Mouse (Mus musculus): Measurements from ENCODE around the gene Gcnt3. TPM values are rescaled to one million over a fixed set of nuclear protein-coding genes. Genes with fewer than 3 reads are reported as not detected.
A peak's percentile ranks its signal among the peaks of the same experiment; 100 is the strongest.

Gcnt3 gene
- polyA plus RNA-seq (2015; fragmentation: Nextera tagmentation; extraction: Ambion mirVana): 16.9 and 28.7 TPM in 2 replicates

DNA sequence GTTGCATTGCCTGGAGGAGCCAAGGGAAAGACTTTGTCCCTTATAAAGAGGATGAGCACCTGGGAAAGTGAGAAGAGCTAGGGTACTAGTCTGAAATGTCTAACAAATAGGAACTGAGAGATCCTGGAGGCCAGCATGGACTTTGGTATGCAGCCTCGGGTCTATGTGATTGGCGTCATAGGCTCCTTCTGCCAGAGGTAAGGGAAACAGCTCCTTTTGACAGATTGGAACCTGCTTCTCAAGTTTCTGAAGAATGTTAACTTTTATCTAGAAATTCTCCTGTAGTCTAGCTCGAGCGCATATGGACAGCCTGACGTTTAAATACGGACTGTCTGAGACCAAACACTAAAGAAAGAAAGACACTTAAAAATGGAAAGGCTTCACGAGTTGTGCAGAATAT lies at the start of gene Gcnt3:
Gene Gcnt3 (minus strand): TSS at position 101 of the 400 bp plus-strand sequence.
- no peak for ATAC-seq (ENCODE audit: insufficient read depth, low FRiP score)
- no peaks in the 10 kb centered on the region for H3K27me3 ChIP-seq (ENCODE audit: control insufficient read depth, insufficient read depth, low read length)
- no peaks in the 10 kb centered on the region for H3K9me3 ChIP-seq (replicated peaks; ENCODE audit: control insufficient read depth, low read length)
- H3K9ac ChIP-seq (ENCODE audit: low read length): no peak within 1 kb of the TSS
- H3K36me3 ChIP-seq (ENCODE audit: control insufficient read depth, insufficient read depth, low read length): no peaks in the 10 kb centered on the region
- H3K4me3 ChIP-seq (replicated peaks; ENCODE audit: low read length): no peak within 1 kb of the TSS
- H3K4me1 ChIP-seq (ENCODE audit: control insufficient read depth, insufficient read depth, low read length): no peaks in the 10 kb centered on the region
- peak within 1 kb of the TSS; percentile 57 for H3K27ac ChIP-seq (ENCODE audit: low read length)
- WGBS: 57% methylated on average over 7 of the region's 7 CpGs
- H3K4me2 ChIP-seq (ENCODE audit: low read depth, low read length): no peak within 1 kb of the TSS

DNA sequence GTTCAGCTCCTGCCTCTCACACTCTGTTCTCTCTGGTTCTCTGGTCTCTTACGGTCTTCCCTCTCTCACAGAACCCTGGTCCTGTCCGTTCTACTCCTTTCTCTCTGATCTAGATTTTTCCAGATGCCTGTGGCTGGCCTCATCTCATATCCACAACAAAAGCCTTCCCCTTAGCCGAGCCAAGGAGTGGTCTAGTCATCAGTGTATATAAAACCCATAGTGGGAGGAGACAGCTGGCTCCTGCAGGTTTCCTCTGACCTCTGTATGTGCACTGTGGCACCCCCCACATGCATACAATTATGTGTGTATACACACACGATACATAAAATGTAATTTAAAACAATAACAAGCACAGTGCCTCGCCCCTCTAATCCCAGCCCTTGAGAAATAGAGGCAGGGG lies 49.5 kb upstream of the Gcnt3 start:
- H3K4me2 ChIP-seq (ENCODE audit: low read depth, low read length): no peak overlapping the region
- H3K27me3 ChIP-seq (ENCODE audit: control insufficient read depth, insufficient read depth, low read length): no peaks in the 10 kb centered on the region
- H3K36me3 ChIP-seq (ENCODE audit: control insufficient read depth, insufficient read depth, low read length): no peaks in the 10 kb centered on the region
- H3K9ac ChIP-seq (ENCODE audit: low read length): no peak overlapping the region
- no peak for ATAC-seq (ENCODE audit: insufficient read depth, low FRiP score)
- no peak overlapping the region for H3K27ac ChIP-seq (ENCODE audit: low read length)
- no peaks in the 10 kb centered on the region for H3K9me3 ChIP-seq (replicated peaks; ENCODE audit: control insufficient read depth, low read length)
- peaks cover 10% of the 10 kb centered on the region for H3K4me1 ChIP-seq (ENCODE audit: control insufficient read depth, insufficient read depth, low read length)
- no peak overlapping the region for H3K4me3 ChIP-seq (replicated peaks; ENCODE audit: low read length)
- 60% methylated on average over 5 of the region's 5 CpGs for WGBS

DNA sequence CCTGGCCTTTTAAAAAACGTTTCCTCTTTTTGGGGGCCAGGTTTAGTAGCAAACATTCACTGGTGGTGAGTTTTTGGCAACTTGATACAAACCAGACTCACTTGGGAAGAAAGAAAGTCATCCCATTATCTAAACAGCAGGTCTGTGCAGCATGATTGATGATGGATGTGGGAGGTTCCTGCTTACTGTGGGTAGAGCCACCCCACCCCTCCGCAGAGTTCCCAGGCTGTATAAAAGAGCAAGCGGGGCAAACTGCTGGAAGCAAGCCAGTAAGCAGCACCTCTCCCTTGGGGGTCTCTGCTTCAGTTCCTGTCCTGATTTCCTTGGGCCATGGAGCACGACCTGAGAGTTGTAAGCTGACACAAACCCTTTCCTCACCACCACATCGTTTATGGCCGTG lies 48.2 kb upstream of the Gcnt3 start:
- Histone ChIP-seq H3K9ac (ENCODE audit: low read length) (no peak overlapping the region), H3K27me3 (ENCODE audit: control insufficient read depth, insufficient read depth, low read length) (no peaks in the 10 kb centered on the region), H3K4me2 (ENCODE audit: low read depth, low read length) (no peak overlapping the region), H3K36me3 (ENCODE audit: control insufficient read depth, insufficient read depth, low read length) (no peaks in the 10 kb centered on the region), H3K9me3 (replicated peaks; ENCODE audit: control insufficient read depth, low read length) (no peaks in the 10 kb centered on the region), H3K4me3 (replicated peaks; ENCODE audit: low read length) (no peak overlapping the region), H3K27ac (ENCODE audit: low read length) (no peak overlapping the region), H3K4me1 (ENCODE audit: control insufficient read depth, insufficient read depth, low read length) (peaks cover 10% of the 10 kb centered on the region)
- WGBS: 13% methylated on average over 6 of the region's 6 CpGs
- no peak for ATAC-seq (ENCODE audit: insufficient read depth, low FRiP score)

DNA sequence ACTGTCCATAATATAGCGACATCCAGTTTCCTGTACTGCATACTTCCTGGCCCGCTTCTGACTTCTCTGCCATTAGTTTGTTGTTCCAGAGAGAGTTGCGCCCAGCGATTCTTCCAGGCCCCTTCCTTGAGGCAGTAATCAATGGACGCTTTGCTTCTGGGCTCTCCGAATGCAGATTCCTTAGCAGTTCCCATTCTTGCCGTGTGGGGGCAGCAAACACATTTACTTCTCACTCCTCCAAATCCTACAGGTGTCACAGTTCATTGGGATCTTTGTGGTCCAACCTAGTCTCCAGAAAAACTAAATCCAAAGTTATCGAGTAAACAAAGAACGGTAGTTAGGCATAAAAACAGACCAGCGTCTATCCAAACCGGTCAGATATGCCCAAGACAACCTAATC lies 46.2 kb upstream of the Gcnt3 start:
- Histone ChIP-seq H3K9ac (ENCODE audit: low read length) (no peak overlapping the region), H3K4me1 (ENCODE audit: control insufficient read depth, insufficient read depth, low read length) (peaks cover 10% of the 10 kb centered on the region), H3K4me2 (ENCODE audit: low read depth, low read length) (no peak overlapping the region), H3K9me3 (replicated peaks; ENCODE audit: control insufficient read depth, low read length) (no peaks in the 10 kb centered on the region), H3K27me3 (ENCODE audit: control insufficient read depth, insufficient read depth, low read length) (no peaks in the 10 kb centered on the region), H3K4me3 (replicated peaks; ENCODE audit: low read length) (no peak overlapping the region), H3K36me3 (ENCODE audit: control insufficient read depth, insufficient read depth, low read length) (no peaks in the 10 kb centered on the region), H3K27ac (ENCODE audit: low read length) (no peak overlapping the region)
- no peak for ATAC-seq (ENCODE audit: insufficient read depth, low FRiP score)
- 64% methylated on average over 11 of the region's 11 CpGs for WGBS

DNA sequence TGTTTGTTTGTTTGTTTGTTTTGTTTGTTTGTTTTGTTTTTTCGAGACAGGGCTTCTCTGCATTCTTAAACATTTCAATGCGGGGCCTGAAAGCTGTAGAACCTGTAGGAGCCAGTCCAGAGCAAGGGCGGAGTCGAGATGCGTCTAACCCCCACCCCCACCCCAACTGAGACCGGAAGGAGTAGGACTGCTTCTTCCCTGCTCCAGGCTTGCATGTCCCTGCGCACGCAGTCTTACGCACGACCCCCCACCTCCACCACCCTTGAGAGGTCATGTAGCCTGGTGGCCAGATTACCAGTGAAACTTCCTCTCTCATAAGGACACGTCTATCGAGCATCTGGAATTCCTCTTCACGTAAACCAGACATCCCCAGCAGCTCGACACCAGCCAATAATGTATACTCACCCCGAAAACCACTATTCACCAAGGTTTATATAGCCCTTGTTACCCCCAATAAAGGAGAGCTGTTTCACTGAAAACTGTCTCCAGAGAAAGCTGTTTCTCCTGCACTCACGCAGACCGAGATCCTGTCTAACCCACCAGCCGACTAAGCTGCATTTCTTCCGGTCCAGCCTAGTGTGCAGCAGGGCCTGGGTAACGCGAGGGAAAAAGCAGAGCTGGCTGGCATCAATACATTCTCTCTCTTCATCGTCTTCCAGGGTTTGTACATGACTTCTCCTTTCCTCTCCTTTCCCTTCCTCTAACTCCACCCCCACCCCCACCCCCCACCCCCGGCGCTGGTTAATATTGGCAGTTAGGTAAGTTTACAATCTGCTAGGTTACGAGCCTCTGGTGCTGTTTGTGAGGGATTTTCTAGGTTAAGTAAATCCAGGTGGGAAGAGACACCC lies 44.7 kb upstream of the Gcnt3 start:
- peaks cover 5% of the 10 kb centered on the region; the same call in 1 of the 2 replicates for H3K4me1 ChIP-seq (ENCODE audit: control insufficient read depth, insufficient read depth, low read length)
- no peak overlapping the region for H3K27ac ChIP-seq (ENCODE audit: low read length)
- 52% methylated on average over 25 of the region's 25 CpGs for WGBS
- no peak; the same call in 1 of the 2 replicates for ATAC-seq (ENCODE audit: insufficient read depth, low FRiP score)
- H3K36me3 ChIP-seq (ENCODE audit: control insufficient read depth, insufficient read depth, low read length): no peaks in the 10 kb centered on the region
- no peak overlapping the region for H3K9ac ChIP-seq (ENCODE audit: low read length)
- no peaks in the 10 kb centered on the region for H3K9me3 ChIP-seq (replicated peaks; ENCODE audit: control insufficient read depth, low read length)
- H3K4me2 ChIP-seq (ENCODE audit: low read depth, low read length): no peak overlapping the region; the same call in 1 of the 2 replicates
- no peak overlapping the region for H3K4me3 ChIP-seq (replicated peaks; ENCODE audit: low read length)
- H3K27me3 ChIP-seq (ENCODE audit: control insufficient read depth, insufficient read depth, low read length): no peaks in the 10 kb centered on the region

DNA sequence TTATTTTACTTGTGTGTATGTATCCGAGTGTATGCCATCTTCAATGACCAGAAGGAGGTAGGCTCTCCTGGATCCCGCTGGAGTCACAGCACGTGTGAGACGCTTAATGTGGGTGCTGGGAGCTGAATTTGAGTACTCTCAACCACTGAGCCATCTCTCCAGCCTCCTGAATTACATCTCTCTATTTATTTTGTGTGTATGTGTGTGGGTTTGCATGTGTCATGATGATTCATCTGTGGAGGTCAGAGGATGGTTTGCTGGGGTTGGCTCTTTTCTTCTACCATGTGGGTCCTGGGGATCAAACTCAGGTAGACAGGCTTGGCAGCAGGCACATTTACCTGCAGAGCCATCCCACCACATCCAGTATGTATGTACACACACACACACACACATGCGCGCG lies 43.9 kb upstream of the Gcnt3 start:
- H3K9ac ChIP-seq (ENCODE audit: low read length): no peak overlapping the region
- no peaks in the 10 kb centered on the region for H3K36me3 ChIP-seq (ENCODE audit: control insufficient read depth, insufficient read depth, low read length)
- no peaks in the 10 kb centered on the region for H3K9me3 ChIP-seq (replicated peaks; ENCODE audit: control insufficient read depth, low read length)
- H3K4me3 ChIP-seq (replicated peaks; ENCODE audit: low read length): no peak overlapping the region
- ATAC-seq (ENCODE audit: insufficient read depth, low FRiP score): no peak
- no peaks in the 10 kb centered on the region for H3K27me3 ChIP-seq (ENCODE audit: control insufficient read depth, insufficient read depth, low read length)
- 90% methylated on average over 7 of the region's 7 CpGs for WGBS
- no peak overlapping the region for H3K27ac ChIP-seq (ENCODE audit: low read length)
- no peak overlapping the region for H3K4me2 ChIP-seq (ENCODE audit: low read depth, low read length)
- H3K4me1 ChIP-seq (ENCODE audit: control insufficient read depth, insufficient read depth, low read length): peaks cover 5% of the 10 kb centered on the region; the same call in 1 of the 2 replicates

DNA sequence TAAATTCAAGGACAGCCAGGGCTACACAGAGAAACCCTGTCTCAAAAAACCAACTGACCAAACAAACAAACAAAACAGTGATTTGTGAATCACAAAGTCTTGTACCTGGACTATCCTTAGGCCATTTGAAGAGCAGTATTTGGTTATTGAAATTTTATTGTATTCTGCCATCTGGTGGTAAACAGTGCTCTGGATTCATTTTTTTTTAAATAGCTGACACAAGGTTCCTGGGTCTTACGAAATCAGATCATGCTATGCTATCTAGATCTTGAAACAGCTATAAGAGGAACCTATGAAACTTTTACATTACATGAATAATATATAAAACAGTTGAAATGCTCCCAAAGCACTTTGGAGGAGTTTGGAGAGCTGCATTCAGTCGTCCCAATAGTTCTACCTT lies 43.1 kb upstream of the Gcnt3 start:
- no peaks in the 10 kb centered on the region for H3K27me3 ChIP-seq (ENCODE audit: control insufficient read depth, insufficient read depth, low read length)
- ATAC-seq (ENCODE audit: insufficient read depth, low FRiP score): no peak
- no peaks in the 10 kb centered on the region for H3K36me3 ChIP-seq (ENCODE audit: control insufficient read depth, insufficient read depth, low read length)
- 63% methylated on average over 2 of the region's 2 CpGs for WGBS
- H3K9me3 ChIP-seq (replicated peaks; ENCODE audit: control insufficient read depth, low read length): no peaks in the 10 kb centered on the region
- no peak overlapping the region for H3K9ac ChIP-seq (ENCODE audit: low read length)
- H3K4me3 ChIP-seq (replicated peaks; ENCODE audit: low read length): no peak overlapping the region
- H3K4me2 ChIP-seq (ENCODE audit: low read depth, low read length): no peak overlapping the region
- peaks cover 5% of the 10 kb centered on the region; the same call in 1 of the 2 replicates for H3K4me1 ChIP-seq (ENCODE audit: control insufficient read depth, insufficient read depth, low read length)
- H3K27ac ChIP-seq (ENCODE audit: low read length): no peak overlapping the region

DNA sequence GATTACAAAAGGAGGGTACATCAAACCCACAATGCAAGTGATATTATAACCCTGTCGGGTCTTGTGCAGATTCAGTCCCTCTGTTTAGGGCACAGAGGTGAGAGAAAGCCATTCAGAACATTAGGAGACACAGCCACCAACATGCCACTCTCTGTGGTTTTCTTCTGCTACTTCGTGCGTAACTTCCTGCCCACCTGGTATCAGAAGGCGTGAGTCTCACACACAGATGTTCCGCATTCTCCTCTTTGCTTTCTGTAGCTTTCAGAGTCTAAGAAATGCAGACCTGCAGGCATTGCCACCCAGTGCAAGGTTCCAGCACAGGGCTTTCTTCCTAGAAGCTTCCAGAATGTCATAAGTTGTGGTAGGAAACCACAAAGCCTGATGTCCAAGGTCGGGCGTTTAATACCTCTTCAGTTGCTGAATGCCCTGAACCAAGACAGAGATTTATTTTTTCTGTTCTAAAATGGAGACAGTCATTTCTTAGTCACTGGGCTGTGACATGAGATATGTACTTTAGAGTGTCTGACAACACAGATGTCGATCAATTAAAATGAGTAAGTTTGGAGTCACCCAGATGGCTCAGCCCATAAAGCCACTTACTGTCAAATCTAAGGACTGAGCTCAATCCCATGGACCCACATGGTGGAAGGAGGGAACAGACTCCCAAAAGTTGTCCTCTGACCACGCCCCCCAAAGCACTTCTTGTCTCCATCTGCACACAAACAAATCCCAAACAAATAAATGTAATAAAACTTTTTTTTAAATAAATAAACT lies 42.3 kb upstream of the Gcnt3 start:
- no peak overlapping the region for H3K9ac ChIP-seq (ENCODE audit: low read length)
- no peaks in the 10 kb centered on the region; the same call in 1 of the 2 replicates for H3K9me3 ChIP-seq (replicated peaks; ENCODE audit: control insufficient read depth, low read length)
- no peak overlapping the region for H3K4me2 ChIP-seq (ENCODE audit: low read depth, low read length)
- H3K27me3 ChIP-seq (ENCODE audit: control insufficient read depth, insufficient read depth, low read length): no peaks in the 10 kb centered on the region
- WGBS: 84% methylated on average over 9 of the region's 9 CpGs
- peaks cover 5% of the 10 kb centered on the region; the same call in 1 of the 2 replicates for H3K4me1 ChIP-seq (ENCODE audit: control insufficient read depth, insufficient read depth, low read length)
- ATAC-seq (ENCODE audit: insufficient read depth, low FRiP score): no peak
- H3K27ac ChIP-seq (ENCODE audit: low read length): peak overlapping the region; percentile 25; the same call in 1 of the 2 replicates
- no peaks in the 10 kb centered on the region for H3K36me3 ChIP-seq (ENCODE audit: control insufficient read depth, insufficient read depth, low read length)
- H3K4me3 ChIP-seq (replicated peaks; ENCODE audit: low read length): no peak overlapping the region

DNA sequence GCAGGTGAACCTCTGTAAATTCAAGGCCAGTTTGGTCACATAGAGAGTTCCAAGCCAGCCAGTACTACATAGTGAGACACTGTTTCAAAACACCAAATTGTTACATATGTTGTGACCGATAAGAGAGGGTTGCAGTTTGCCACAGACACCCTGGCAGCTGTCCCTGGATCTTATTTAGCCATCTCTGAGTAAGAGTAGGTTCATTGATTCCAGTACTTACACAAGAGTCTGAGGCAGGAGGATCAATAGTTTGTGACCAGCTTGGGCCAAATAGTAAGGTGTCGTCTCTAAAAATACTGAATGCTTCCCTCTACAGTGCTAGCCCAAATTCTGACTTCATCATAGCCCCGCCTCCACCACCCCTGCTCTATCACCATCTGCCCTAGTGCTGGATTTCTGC lies 40.1 kb upstream of the Gcnt3 start:
- peak overlapping the region; percentile 61 for H3K27ac ChIP-seq (ENCODE audit: low read length)
- H3K4me2 ChIP-seq (ENCODE audit: low read depth, low read length): no peak overlapping the region
- H3K36me3 ChIP-seq (ENCODE audit: control insufficient read depth, insufficient read depth, low read length): no peaks in the 10 kb centered on the region
- WGBS: 84% methylated on average over 3 of the region's 3 CpGs
- no peaks in the 10 kb centered on the region; the same call in 1 of the 2 replicates for H3K9me3 ChIP-seq (replicated peaks; ENCODE audit: control insufficient read depth, low read length)
- ATAC-seq (ENCODE audit: insufficient read depth, low FRiP score): no peak
- no peak overlapping the region for H3K9ac ChIP-seq (ENCODE audit: low read length)
- no peaks in the 10 kb centered on the region for H3K27me3 ChIP-seq (ENCODE audit: control insufficient read depth, insufficient read depth, low read length)
- H3K4me1 ChIP-seq (ENCODE audit: control insufficient read depth, insufficient read depth, low read length): peaks cover 5% of the 10 kb centered on the region; the same call in 1 of the 2 replicates
- H3K4me3 ChIP-seq (replicated peaks; ENCODE audit: low read length): no peak overlapping the region
